Mouse (Mus musculus) Muller cell, postnatal 12 days (primary cell): ENCODE data around the gene Prrg2.

ENCODE experiments used
- DNase-seq: peaks from one replicate; pipeline ENCODE4 v3.0.0-alpha.2; 2015; ENCODE audit errors: inconsistent ontology term

Prrg2 gene

DNA sequence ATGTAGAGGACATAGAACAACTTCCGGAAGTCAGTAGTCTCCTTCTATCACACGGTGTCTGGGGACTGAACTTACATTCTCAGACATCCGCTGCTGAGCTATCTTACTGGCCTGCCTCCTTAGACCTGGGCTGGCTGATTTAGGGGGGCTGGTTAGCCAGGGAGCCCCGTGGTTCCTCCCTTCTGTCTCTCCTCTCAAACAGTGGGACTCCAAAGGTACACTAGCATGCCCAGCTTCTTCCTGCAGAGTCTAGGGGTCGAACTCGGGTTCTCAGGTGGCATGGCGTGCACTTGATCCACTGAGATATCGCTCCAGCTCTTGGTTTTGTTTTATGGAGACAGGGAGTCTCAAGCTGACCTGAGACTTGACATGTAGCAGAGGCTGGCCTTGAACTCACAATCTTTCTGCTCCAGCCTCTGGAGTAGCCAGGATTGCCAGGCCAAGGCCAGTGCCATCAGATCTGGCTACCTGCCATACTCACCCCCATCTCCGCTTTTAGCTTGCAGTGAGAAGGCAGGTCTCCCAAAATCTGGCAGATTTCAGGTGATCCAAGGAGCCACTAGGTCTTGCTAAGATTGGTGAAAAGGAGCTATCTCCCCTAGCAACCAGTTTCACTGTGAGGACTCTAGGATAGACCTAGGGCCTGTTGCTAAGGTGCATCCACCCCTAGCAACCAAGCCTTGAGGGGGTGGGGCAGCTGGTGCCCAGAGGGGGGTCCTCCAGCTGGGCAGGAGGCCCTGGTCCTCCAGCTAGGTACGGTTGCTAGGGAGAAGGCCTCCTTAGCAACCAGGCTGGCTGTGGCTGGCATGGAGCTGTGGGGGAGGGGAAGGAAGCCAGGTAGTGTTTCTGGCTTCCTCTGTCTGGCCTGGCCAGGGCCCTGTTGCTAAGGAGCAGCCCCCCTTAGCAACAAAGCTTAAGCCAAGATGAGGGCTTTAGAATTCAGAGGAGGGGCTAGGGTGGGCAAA is 3.6 kb downstream of the Prrg2 start:
- DNase-seq = no peak

DNA sequence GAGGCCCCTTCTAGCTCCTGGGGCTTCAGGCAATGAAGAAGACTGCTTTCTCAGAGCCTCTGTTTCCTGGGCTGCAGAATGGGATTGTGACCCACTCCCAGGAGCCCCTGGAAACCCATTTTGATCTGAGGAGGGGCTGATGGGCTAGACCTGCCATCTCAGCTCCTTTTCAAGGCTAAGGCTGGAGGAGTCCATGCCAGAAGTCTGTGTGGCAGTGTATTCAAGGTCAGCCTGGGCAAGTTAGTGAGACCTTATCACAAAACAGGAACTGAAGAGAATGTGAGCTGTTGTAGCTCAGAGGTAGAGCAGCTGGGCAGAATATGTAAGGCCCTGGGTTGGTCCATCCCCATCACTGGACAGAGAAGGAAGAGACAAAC is 5.5 kb downstream of the Prrg2 start:
- DNase-seq = no peak

DNA sequence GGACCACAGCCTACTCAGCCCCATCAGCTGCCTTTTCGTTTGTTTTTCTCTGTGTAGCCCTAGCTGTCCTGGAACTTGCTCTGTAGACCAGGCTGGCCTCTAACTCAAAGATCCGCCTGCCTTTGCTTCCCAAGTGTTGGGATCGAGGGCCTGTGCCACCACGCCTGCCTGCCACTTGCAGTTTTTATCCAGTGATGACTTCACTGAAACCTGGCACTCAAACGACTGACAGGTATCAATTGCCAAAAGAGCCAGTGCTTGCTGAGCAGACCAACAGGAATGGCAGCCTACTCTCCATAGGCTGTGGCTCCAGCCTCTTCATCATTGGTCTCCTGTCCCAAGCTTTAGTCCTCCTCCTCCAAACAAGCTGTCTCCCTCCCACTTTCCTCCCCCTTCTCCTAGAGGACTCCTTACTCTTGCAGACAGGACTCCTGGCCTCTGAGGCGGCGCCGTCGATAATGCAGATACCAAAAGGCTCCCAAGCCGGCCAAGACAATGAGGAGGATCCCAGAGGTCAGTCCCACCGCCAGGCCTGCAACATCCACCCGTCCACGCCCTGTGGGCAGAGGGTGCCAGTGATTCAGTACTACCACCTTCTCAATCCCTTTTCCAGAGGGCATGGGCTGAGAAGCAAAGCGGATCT is 6.0 kb downstream of the Prrg2 start:
- no peak for DNase-seq

DNA sequence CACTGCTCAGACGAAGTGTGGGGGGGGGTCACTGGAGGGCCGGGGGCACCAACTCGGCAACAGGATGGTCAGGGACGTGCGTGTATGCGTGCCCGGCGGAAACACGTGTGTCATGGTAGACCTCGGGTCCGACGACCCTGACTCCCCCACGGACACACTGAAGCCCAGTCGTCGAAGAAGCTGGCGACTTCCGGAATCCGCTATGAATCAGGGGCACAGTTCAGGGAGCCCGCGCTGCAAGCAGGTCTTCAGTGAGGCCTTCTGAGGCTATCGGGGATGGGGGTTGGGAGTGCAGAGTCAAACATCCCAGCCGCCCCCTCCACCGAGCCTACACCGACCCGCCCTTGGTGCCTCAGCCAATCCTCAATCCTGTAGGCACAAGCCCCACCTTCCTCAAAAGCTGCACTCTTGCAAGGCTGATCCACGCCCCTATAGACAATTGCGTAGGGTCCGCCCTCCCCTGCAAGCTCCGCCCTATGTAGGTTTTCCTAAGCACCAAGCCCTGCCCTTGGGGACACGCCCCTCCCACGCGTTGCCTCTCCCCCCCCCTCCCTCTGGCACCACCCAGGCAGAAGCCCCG is 8.5 kb downstream of the Prrg2 start:
- peak; percentile 99 for DNase-seq

DNA sequence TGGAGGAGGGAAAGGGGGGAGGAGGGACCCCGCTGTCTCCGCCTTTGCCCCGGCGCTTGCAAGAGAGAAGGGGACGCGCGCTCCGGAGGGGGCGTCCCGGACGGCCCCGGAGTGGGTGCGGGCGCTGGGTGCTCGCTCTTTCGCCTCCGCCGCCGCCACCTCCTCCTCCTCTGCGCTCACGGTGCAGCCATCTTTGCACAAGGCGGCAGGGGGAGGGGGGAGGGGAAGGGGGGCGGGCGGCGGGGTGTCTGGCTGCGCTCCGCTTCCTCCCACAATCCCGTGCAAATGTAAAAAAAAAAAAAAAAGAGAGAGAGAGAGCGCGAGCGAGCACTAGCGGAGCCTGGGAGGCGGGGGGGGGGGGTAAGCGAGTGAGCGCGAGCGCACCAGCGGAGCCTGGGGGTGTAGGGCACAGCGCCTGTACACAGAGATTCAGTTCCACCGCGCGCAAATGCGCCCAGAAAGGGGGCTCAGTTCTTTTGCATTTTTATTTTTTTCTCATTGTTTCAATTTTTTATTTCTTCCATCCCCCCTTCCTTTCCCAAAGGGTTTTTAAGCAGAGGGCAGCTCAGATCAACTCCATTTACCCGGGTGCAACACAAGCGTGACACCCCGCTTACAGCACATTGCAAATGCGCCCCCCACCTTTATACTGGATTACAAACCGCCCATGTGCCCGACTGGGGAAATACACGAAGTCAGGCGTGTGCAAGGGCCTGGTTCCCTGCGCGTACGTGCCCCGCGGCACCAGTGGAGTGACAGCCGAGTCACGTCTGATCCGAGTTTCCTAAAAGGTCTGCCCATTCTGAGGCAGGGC is 9.2 kb downstream of the Prrg2 start:
- peak; percentile 93 for DNase-seq

DNA sequence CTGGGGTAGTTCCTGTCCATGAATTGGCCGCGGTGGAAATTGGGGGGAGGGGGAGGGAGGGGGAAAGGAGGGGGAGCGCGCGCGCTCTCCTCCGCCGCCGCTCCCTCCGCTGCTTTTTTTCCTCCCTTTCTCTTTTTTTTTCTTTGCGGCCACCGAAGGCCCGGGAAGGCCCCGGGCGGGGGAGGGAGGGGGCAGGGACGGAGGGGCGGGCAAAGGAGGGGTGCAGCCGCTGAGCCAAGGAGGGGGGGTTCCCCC is 9.7 kb downstream of the Prrg2 start, which contains the start of gene Prr12:
TSS of gene Prr12 (minus strand) at position 20 of the 255 bp plus-strand sequence.
- DNase-seq = no peak

DNA sequence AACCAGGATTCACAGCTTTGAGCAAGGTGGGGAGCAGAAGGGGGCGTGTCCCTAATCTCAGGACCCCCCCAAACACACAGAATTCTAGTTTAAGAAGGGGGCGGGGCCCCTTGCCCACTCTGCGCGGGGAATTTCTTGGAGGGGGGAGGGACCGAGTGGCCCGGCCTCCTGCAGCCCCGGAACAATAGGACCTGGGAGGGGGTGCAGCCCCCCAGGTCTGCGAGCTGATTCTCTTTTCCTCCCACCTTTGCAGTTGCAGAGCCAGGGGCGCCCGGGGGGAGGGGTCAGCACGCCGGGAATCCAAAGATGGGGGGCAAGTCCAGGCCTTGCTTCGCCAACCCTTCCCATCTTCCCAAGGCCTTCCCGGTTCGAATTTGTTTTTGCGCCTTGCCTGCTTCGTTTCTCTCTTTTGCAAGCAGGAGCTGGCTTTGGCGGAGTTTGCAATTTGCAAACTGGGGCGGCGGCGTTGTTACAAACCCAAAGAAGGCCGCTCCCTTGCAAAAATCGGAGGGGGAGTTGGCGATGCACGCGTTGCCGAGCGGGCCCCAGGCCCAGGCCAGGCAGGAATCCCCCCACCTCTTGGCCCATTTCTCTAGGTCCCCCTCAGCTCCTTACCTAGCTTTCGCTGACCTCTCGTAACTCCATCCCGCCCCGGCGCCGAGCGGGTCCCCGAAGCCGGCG is 10.2 kb downstream of the Prrg2 start:
- no peak for DNase-seq

DNA sequence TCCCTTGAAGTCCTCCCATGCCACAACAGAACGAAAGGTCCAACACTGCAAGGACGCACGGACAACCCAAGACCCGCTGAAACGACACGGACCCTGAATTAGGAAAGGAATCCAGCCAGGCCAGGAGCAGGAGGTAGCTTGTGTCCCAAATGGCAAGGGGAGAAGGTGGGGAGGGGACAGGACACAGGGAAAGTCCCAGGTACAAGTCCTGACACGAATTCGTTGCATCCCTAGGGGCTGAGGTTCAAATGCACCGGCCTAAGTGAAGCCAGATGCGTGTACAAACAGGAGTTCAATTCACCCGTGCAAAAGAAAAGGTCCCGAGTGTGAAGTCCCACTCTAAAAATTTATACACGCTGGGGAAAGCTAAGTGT is 10.9 kb downstream of the Prrg2 start:
- DNase-seq = peak; percentile 46

DNA sequence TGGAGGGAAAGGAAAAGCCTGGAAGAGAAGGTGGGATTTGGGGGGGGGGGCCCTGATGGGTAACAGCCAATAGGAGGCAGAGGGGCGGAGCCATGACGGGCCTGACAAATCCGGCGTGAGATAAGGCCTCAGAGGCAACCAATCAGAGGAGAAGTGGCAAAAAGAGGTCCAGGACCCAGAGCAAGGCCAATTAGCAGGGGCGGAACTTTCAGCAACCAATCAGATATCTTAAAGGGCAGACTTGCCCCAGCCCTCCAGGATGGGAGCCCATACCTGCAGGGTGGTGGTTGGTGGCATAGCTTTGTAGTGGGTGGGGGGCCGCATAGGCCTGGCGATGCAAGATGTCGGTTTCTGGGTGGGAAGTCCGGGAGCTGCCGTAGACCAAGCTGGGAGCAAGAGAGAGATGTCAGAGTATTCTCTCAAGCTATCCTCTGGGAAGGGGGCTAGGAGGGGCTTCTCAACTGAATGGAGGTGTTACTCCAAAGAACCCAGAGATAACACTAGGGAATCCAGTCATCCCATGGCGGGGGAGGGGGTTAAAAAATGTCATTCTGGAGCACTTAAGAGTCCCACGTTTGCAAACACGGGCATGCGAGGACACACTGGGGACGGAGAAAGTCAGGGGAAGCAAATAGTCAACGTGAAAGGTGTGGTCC is 11.4 kb downstream of the Prrg2 start:
- DNase-seq = peak; percentile 84

DNA sequence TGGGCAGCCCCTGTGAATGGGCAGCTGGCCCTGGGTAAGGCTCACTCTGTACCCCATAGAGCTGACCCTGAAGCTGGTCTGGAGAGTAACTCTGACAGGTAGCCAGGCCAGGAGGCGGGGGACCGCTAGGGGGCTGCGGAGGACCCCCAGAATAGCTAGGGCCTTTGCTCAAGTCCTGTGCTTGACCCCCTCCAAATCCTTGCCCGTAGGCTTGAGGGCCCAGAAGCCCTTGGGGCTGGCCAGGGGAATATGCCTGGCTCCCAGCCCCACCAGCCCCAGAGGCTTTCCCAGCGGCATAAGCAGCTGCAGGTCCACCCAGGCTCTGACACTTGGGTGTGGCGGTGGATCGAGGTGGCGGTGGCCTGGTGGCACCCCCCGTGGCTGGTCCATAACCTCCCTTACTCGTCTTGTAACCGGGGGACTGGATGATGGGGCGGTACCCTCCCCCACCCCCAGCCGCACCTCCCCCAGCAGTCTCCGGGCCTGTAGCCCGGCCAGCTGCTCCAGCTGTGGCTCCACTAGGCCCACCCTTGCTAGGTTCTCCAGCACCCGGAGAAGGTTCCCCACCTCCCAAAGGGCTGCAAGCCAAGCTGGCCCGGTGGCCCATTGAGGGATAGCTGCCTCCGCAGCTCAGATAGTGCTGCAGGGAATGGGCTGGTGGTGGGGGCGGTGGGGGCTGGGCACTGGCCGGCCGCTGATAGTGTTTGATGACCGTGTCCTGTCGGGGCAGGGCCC is 13.4 kb downstream of the Prrg2 start:
- DNase-seq = no peak

DNA sequence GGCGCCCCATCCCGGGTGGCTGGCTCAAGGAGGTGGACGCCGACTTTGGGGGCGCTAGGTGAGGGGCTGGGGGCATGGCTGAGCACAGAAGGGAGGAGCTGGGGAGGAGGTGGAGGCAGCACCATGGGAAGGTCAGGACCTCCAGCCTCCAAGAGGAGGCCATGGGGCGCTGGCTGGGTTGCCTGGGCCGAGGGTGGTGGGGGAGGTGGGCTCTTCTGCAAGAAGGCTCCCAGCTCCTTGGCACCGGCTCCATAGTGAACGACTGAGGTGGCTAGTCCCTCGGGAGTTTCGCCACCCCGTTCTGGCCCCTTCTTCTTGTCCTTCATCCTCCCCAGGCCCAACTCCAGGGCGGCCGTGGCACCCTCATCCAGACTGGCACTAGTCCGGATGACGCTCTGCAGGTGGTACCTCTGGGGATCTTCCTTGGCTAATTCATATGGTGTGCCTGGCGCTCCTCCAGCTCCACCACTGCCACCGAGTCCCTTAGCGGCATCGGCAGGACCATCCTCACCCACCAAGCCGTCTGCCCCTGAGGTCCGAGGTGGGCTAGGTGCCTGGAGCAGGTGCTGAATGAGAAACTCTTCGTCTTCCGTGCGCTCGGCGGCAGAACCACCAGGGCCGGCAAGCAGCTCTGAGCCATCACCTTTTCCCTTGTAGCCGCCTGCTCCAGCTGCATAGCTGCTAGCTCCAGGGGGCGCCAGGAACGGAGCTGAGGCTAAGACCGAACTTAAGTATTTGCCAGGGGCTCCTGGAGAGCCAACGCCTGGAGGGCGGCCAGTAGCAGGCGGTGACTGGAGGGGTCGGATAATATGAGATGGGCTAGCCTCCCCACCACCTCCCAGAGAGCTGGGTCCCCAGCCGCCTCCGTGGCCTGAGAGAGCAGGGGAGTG is 14.2 kb downstream of the Prrg2 start:
- no peak for DNase-seq

DNA sequence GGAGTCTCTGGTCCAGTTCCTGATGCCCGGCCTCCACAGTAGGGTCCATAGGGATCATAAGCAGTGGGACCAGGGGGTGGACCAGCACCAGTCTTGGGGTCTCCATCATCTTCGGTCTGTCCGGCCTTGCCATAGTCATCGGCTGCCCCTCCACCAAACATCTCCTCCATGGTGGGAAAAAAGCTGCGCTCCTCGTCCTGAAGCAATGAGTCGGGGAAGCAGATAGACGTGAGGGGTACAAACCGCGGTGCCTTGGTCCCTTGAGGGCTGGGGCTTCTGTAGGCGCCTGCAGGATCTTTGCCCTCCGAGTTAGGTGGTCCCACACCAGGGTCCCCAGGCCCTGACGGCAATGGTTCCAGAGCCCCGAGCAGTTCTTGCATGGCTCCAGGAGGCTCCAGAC is 15.0 kb downstream of the Prrg2 start:
- no peak for DNase-seq

DNA sequence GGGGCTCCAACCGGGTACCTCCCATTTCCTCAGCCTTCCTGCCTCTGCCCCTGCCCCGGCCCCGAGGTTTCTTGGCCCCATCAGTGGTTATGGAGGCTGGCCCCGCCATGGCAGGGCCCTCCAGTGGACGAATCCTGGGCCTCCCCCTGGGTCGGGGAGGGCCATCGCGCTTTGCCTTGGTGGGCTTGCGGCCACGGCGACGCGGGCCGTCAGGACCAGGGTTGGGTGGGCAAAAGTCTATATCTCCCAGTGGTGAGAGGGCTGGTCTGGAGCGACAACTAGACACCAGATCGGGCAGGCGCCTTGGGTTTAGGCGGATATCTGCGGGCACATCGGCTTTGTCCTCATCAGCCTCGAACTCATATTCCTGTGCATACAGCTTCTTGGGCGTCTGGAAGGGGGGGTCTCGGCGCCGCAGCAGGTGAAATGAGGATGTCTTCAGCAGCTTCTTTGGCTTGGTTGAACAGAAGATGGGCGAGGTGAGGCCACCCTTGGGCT is 15.6 kb downstream of the Prrg2 start:
- no peak for DNase-seq

DNA sequence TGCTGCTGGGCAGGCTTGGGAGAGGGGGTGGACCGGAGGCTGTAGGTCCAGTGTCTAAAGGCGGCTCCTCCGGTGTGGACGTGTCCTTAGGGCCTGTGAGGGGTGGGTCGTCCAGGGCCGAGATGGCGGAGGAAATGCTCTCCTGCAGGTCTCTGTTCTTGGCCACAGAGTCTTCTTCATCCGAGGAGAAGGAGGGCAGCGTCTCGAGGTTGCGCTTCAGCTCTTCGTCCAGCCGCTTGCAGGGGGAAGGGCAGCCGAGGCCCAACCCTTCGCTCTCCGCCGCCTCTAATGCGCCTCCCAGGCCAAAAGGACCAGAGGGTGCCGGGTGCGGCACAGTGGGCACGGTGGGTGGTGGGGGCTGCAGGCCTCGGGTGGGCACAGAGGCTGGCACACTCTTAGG is 16.7 kb downstream of the Prrg2 start:
- no peak for DNase-seq

DNA sequence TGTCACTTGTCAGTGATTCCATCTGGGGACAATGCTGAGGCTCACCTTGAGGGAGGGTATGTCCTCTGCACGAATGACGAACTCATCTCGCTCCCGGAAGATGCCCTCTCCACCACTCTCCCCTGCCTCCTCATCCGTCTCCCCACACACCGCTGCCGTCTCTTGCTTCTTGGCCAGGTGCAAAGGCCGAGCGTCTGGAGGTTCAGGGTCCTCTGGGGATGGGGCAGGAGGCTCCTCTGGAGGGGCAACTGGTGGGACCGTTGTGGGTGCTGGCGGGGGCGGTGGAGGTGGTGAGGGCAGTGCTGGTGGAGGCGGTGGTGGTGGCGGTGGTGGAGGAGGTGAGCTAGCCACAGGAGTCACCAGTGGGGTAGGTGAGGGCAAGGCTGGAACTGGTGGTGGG is 19.2 kb downstream of the Prrg2 start:
- no peak for DNase-seq

DNA sequence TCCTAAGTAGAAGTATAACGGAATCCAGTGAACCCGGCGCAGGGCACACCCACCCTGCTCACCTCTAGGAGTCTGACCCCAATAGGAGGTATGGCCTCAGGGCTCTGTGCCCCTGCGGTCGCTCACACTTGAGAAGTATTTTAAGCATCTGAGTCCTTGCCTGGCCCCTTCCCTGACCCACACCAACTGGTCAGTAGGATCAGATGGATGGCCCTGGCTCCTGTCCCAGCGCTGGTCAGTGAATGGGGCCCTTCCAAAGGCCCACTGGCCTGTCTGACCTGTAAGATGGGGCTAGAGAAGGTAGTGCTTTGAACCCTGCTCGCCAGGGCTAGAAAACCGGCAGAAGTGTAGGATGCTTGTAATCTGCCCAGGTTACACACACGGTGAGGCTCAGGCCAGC is 21.6 kb downstream of the Prrg2 start:
- no peak for DNase-seq

DNA sequence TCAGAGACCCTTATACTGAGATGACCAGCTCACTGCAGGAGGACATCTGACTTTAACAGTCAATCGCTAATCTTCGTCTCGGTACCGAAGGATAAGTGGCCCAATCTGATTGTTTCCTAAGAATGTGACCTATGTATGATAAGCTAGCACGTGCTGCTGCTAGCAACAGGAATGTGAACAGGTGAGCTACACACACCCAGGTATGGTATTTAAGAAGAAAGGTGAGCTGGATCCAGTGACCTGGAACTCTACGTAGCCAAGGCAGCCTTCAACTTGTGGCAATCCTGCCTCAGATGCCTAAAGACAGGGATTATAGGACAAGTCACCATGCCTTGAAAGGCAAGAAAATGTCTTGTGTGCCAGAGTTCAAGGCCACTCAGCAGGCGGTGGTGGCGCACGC is 24.1 kb downstream of the Prrg2 start:
- no peak for DNase-seq

DNA sequence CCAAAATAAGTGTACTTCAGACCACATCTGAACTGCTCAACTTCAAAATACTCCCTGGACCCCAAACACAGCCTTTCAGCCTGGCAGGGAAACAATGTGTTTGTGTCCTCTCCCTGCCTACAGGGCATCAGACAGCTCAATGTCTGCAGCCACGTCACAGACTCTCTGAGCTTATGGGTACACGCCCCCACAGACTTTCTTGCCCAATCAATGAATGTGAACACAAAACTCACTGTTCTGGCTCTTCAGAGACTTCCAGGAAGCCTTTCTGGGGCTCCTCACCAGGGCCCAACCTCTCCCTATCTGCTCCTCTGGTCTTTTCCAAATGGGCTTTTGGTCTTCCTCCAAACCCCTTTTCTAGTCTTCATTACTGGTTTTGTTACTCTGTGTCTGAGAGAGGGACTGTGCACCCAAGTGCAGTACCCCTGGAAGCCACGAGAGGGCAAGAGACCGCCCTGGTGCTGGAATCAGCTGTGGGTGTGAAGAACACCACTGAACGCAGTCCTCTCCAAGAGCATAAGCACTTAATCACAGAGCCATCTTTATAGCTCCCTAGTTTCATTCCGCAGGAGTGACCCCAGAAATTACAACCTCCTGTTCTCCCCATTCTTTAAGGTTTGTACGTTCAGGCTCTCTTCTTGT is 24.6 kb downstream of the Prrg2 start:
- no peak for DNase-seq

DNA sequence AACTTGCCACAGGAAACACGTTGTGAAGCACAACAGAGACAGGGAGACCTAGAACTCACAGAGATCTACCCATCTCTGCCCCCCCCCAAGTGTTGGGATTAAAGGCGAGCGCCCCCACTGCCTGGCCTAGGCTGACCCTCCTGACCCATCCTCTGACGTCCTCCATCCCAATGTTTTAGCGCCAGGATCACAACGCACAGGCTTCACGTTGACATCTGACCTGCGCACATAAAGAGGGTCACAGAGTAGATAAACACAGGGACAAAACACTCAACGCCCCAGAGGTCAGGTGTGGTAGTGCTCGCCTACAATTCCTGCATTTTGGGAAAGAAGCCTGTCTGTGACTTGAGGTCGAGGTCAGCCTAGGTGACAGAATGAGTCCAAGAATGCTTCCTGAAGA is 25.8 kb downstream of the Prrg2 start:
- no peak for DNase-seq
